Mouse (Mus musculus): ENCODE results near the gene Syngr1. TPM values are rescaled to one million over a fixed set of nuclear protein-coding genes. Genes with fewer than 3 reads are reported as not detected.

Syngr1 gene
- polyA plus RNA-seq, 1 experiment from 2014 or later, result 27.2 TPM

DNA sequence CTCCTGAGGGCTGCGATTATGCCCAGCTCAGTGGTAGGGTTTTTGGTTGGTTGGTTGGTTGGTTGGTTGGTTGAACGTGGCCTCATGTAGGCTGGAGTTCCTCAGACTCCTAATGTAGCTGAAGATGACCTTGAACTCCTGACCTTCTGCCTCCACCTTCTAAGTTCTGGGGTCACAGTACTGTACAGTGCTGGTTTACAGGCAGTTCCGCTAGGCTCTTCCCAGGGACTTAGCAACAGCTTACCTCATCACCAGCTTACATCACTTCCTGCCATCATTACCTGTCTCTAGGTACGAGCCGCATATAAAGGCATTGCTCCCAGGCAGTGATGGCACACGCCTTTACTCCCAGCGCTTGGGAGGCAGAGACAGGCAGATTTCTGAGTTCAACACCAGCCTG lies 33.0 kb upstream of the Syngr1 start:
- Histone ChIP-seq H3K4me1 (replicated peaks) (0 out of 2 replicates have a peak, but pooled peaks cover 4% of the 10 kb centered on the region), H3K9ac (no peak overlapping the region), H3K36me3 (no peaks in the 10 kb centered on the region), H3K27me3 (no peaks in the 10 kb centered on the region), H3K9me3 (no peaks in the 10 kb centered on the region), H3K4me2 (no peak overlapping the region), H3K27ac (replicated peaks) (no peak overlapping the region), H3K4me3 (no peak overlapping the region)
- WGBS, result 92% methylated on average over 7 of the region's 7 CpGs
- no peak for ATAC-seq (ENCODE audit: low read depth)

DNA sequence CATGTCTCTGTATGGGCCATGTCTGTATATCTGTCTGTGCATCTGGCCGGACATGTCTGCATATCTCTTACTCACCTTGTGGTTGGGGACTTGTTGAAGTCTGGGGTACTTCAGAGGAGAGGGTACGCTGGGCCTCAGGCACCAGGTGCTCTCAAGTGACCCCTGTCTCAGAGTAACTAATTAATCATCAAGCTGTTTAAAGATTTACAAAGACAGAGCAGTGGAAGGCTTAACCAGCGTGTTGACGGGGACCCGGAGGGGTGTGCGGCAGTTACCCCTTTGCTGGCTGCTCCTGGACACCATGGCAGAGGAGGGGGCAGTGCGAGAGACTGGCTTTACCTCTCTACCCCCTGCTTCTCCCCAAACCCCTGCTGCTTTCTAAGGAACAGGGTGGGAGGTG lies 31.5 kb upstream of the Syngr1 start:
- no peaks in the 10 kb centered on the region for H3K9me3 ChIP-seq

DNA sequence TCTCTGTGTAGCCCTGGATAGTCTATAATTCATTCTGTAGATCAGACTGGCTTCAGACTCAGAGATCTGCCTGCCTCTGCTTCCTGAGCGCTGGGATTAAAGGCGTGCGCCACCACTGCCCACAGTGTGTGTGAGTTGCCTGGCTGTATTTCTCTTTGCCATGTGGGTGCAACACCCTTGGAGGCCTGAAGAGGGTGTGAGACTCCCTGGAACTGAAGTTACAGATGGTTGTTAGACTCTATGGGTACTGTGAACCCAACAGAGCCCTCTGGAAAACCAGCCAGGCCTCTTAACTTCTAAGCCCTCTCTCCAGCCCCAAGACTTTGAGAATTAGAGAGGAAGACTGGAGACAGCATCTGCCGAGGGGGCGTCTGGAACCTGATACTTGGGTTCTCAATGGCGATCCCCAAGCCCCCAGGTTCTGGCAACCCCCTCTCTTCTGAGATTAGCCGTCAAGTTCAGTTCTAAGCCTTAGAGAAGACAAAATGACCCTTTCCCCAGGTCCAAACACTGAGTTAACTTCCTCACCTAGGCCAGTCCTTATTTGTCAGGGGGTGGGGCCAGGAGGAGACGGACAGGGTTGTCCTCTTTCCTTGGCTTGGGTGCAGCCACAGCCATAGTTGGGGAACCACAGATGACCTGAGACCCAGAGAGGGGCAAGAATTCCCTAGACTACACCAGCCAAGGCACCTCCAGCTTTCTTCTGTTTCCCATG lies 30.6 kb upstream of the Syngr1 start:
- WGBS, result 93% methylated on average over 8 of the region's 8 CpGs
- no peaks in the 10 kb centered on the region for H3K36me3 ChIP-seq
- H3K9me3 ChIP-seq, result no peaks in the 10 kb centered on the region
- no peak overlapping the region for H3K4me3 ChIP-seq
- no peak overlapping the region for H3K27ac ChIP-seq (replicated peaks)
- H3K9ac ChIP-seq, result no peak overlapping the region
- no peak for ATAC-seq (ENCODE audit: low read depth)
- H3K4me2 ChIP-seq, result no peak overlapping the region
- H3K27me3 ChIP-seq, result peaks cover 3% of the 10 kb centered on the region; the same call in 1 of the 2 replicates
- 0 out of 2 replicates have a peak, but pooled peaks cover 5% of the 10 kb centered on the region for H3K4me1 ChIP-seq (replicated peaks)

More for the DNA sequence above, 31.5 kb upstream of the Syngr1 start:
- Histone ChIP-seq H3K36me3 (no peaks in the 10 kb centered on the region), H3K4me3 (no peak overlapping the region), H3K27me3 (peaks cover 3% of the 10 kb centered on the region; the same call in 1 of the 2 replicates), H3K27ac (replicated peaks) (no peak overlapping the region), H3K9ac (no peak overlapping the region), H3K4me2 (no peak overlapping the region), H3K4me1 (replicated peaks) (0 out of 2 replicates have a peak, but pooled peaks cover 5% of the 10 kb centered on the region)
- 80% methylated on average over 7 of the region's 7 CpGs for WGBS
- no peak for ATAC-seq (ENCODE audit: low read depth)

DNA sequence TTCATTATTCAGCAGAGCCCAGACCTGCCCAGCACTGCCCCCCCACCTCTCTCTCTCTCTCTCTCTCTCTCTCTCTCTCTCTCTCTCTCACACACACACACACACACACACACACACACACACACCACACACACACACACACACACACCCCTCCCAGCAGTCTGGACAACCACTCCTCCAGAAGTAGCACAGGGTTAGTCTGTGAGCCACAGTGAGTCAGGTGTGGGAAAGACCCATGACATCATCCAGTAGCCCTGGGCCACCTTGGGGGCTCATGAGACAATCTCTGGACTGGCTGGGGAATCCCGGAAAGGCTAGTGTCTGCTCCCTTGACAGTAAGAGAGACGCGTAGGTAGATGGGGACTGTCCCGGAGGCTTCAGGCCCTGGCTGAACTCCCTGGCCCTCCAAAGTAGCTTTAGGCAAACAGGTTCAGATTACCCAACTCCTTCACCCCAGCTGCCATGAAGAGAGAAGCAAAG lies 30.0 kb upstream of the Syngr1 start:
- Histone ChIP-seq H3K4me2 (no peak overlapping the region), H3K27me3 (peaks cover 3% of the 10 kb centered on the region; the same call in 1 of the 2 replicates), H3K27ac (replicated peaks) (no peak overlapping the region), H3K4me3 (no peak overlapping the region), H3K36me3 (no peaks in the 10 kb centered on the region), H3K4me1 (replicated peaks) (0 out of 2 replicates have a peak, but pooled peaks cover 5% of the 10 kb centered on the region), H3K9me3 (no peaks in the 10 kb centered on the region), H3K9ac (no peak overlapping the region)
- ATAC-seq (ENCODE audit: low read depth), result no peak
- 91% methylated on average over 4 of the region's 4 CpGs for WGBS

DNA sequence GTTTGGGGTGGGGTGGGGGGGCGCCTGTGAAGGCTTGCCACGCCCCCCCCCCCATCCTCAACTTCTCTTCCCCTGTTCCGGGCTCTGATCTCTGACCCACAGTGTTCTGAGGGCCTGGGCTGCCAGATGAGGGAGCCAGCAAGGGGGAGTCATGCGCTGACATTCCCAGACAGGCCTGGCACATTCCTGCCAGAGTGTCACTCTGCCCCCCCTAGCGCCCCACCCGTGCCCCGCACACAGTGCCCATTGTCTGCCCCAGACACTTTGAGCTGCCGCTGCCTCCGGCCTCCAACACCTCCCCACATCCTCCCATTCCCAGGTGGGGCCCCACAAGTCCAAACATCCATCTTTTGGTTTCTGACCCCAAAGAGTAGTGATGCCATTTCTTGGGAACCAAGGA lies 28.8 kb upstream of the Syngr1 start:
- WGBS, result 79% methylated on average over 6 of the region's 9 CpGs
- Histone ChIP-seq H3K9ac (no peak overlapping the region), H3K27ac (replicated peaks) (no peak overlapping the region), H3K36me3 (no peaks in the 10 kb centered on the region), H3K4me3 (no peak overlapping the region), H3K27me3 (peaks cover 3% of the 10 kb centered on the region; the same call in 1 of the 2 replicates), H3K9me3 (no peaks in the 10 kb centered on the region), H3K4me1 (replicated peaks) (0 out of 2 replicates have a peak, but pooled peaks cover 7% of the 10 kb centered on the region), H3K4me2 (no peak overlapping the region)
- no peak for ATAC-seq (ENCODE audit: low read depth)

DNA sequence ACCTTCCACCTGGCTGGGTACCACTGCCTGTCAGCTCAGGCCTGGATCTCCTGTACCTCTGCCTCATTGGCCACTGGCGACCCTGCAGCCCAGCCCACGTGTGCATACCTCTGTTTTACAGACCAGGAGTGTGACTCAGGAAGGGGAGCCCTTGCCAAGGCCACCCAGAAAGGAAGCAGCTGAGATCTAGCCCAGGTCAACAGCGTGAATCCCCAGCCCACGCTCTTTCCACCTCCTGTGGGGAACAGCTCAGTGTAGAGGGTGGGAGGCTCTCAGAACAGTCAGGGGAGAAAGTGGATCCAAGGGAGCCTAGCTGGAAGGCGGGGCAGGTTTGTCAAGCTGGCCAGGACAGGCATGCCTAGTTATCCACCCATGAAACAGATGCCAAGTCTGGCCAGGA lies 28.3 kb upstream of the Syngr1 start:
- Histone ChIP-seq H3K4me2 (no peak overlapping the region), H3K36me3 (no peaks in the 10 kb centered on the region), H3K4me1 (replicated peaks) (0 out of 2 replicates have a peak, but pooled peaks cover 8% of the 10 kb centered on the region), H3K27me3 (peaks cover 3% of the 10 kb centered on the region; the same call in 1 of the 2 replicates), H3K4me3 (no peak overlapping the region), H3K27ac (replicated peaks) (no peak overlapping the region), H3K9me3 (no peaks in the 10 kb centered on the region), H3K9ac (no peak overlapping the region)
- no peak for ATAC-seq (ENCODE audit: low read depth)
- 42% methylated on average over 5 of the region's 5 CpGs for WGBS

DNA sequence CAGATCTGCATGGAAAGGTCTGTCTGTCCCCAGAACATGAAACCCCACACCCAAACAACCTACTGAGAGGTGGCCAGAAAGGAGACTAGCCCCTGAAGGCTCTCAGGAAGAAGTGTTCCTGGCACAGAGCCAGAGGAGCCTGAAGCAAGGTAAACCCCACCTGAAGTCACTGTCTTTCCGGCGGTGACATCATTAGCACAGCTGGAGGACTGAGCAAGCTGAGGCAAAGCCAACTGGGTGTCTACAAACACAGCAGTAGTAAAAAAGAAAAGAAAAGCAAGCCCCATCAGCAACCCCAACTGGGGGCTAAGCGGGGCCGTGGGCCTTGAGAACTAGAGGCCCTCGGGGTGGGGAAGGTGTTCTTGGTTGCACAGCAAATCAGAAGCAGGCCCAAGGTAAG lies 26.2 kb upstream of the Syngr1 start:
- H3K27me3 ChIP-seq, result peaks cover 3% of the 10 kb centered on the region; the same call in 1 of the 2 replicates
- H3K9ac ChIP-seq, result no peak overlapping the region
- 0 out of 2 replicates have a peak, but pooled peaks cover 8% of the 10 kb centered on the region for H3K4me1 ChIP-seq (replicated peaks)
- 70% methylated on average over 5 of the region's 5 CpGs for WGBS
- no peak overlapping the region for H3K4me2 ChIP-seq
- ATAC-seq (ENCODE audit: low read depth), result no peak
- H3K27ac ChIP-seq (replicated peaks), result no peak overlapping the region
- H3K36me3 ChIP-seq, result no peaks in the 10 kb centered on the region
- no peaks in the 10 kb centered on the region for H3K9me3 ChIP-seq
- no peak overlapping the region for H3K4me3 ChIP-seq

DNA sequence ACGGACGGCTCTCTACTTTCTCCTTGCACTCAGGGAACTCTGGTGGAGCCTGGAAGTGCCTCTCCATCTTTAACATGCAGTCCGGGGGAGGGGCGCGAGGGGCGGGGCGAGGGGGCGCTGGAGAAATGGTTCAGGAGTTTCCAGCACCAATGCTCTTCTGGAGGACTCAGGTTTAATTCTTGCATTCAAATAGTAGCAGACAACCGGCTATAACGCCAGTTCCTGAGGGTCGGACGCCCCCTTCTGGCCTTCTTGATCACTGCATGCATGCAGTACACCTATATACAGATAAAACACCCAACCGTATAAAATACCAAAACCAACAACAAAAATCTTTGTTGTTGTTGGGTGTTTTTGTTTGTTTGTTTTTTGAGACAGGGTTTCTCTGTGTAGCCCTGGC lies 25.7 kb upstream of the Syngr1 start:
- Histone ChIP-seq H3K4me2 (no peak overlapping the region), H3K9ac (no peak overlapping the region), H3K4me1 (replicated peaks) (peaks cover 8% of the 10 kb centered on the region; the same call in 1 of the 2 replicates), H3K4me3 (no peak overlapping the region), H3K9me3 (no peaks in the 10 kb centered on the region), H3K36me3 (no peaks in the 10 kb centered on the region), H3K27me3 (peaks cover 3% of the 10 kb centered on the region; the same call in 1 of the 2 replicates), H3K27ac (replicated peaks) (no peak overlapping the region)
- WGBS, result 16% methylated on average over 13 of the region's 13 CpGs
- ATAC-seq (ENCODE audit: low read depth), result no peak

DNA sequence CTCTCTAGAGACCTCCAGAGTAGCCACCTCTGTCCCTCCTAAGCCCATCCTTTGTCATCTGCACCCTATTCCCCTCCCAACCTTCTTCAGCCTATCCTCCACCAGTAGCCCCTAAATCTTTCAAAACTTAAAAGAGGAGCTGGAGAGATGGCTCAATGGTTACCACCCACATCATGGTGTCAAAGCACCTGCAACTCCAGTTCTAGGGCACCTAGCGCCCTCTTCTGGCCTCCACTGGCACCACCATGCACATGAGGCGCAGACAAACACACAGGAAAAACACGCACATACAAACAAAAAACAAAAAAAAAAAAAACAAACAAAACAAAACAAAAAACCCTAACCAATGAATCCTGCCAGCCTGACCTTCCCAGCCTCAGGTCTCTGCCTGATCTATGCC lies 24.6 kb upstream of the Syngr1 start:
- no peak overlapping the region for H3K4me3 ChIP-seq
- no peak overlapping the region for H3K4me2 ChIP-seq
- no peaks in the 10 kb centered on the region for H3K9me3 ChIP-seq
- H3K27me3 ChIP-seq, result peaks cover 3% of the 10 kb centered on the region; the same call in 1 of the 2 replicates
- peaks cover 8% of the 10 kb centered on the region; the same call in 1 of the 2 replicates for H3K4me1 ChIP-seq (replicated peaks)
- H3K27ac ChIP-seq (replicated peaks), result no peak overlapping the region
- WGBS, result 59% methylated on average over 3 of the region's 3 CpGs
- ATAC-seq (ENCODE audit: low read depth), result no peak
- H3K36me3 ChIP-seq, result no peaks in the 10 kb centered on the region
- H3K9ac ChIP-seq, result no peak overlapping the region

DNA sequence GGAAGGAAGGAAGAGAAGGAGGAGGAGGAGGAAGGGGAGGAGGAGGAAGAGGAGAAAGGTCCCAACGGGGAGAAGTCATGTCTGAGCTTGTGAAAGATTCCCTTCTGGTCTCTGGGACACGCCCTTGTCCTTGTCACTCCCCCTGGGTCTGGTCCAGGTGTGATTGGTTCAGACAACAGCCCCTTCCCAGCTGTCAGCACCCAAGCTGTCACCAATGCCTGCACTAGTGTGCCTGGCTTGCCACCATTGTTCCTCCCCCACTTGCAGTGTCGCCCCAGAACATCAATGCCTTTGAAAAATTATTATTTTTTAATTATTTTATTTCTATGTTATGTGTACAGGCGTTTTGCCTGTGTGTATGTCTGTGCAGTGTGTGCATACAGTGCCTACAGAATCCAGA lies 22.0 kb upstream of the Syngr1 start:
- Histone ChIP-seq H3K36me3 (no peaks in the 10 kb centered on the region), H3K4me3 (no peak overlapping the region), H3K4me2 (no peak overlapping the region), H3K9me3 (no peaks in the 10 kb centered on the region), H3K9ac (no peak overlapping the region), H3K27me3 (no peaks in the 10 kb centered on the region), H3K4me1 (replicated peaks) (peaks cover 3% of the 10 kb centered on the region; the same call in 1 of the 2 replicates), H3K27ac (replicated peaks) (no peak overlapping the region)
- ATAC-seq (ENCODE audit: low read depth), result no peak
- whole genome bisulfite sequencing, result 67% methylated on average over 4 of the region's 4 CpGs

DNA sequence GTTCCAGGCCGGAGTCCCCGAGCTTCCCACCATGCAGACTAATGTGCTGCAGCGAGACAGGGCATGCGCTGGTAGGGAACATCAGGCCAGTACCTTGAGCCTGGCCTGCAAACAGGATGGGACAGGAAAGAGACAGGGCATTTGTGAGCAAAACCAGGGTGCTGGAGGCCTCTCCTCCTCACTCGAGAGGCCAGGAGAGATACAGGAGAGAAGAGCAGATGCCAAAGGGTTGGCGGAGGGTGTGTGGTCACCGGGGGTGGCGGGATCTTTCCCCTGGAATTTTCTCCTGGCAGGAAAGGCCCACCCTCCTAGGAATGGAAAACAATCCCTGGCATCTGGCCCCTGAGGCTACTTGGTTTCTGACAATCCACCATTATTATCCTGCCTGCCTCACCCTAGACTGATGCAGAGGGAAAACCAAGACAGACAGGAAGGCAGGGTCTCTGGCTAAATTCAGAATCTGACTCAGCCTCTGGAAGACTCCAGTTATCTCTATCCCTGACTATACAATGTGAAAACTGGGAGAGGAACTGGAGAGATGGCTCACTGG lies 21.0 kb upstream of the Syngr1 start:
- H3K4me3 ChIP-seq, result no peak overlapping the region
- ATAC-seq (ENCODE audit: low read depth), result no peak
- H3K27me3 ChIP-seq, result no peaks in the 10 kb centered on the region
- H3K9me3 ChIP-seq, result no peaks in the 10 kb centered on the region
- H3K4me1 ChIP-seq (replicated peaks), result peaks cover 3% of the 10 kb centered on the region; the same call in 1 of the 2 replicates
- no peak overlapping the region for H3K4me2 ChIP-seq
- no peak overlapping the region for H3K27ac ChIP-seq (replicated peaks)
- H3K36me3 ChIP-seq, result no peaks in the 10 kb centered on the region
- 65% methylated on average over 8 of the region's 8 CpGs for WGBS
- H3K9ac ChIP-seq, result no peak overlapping the region

DNA sequence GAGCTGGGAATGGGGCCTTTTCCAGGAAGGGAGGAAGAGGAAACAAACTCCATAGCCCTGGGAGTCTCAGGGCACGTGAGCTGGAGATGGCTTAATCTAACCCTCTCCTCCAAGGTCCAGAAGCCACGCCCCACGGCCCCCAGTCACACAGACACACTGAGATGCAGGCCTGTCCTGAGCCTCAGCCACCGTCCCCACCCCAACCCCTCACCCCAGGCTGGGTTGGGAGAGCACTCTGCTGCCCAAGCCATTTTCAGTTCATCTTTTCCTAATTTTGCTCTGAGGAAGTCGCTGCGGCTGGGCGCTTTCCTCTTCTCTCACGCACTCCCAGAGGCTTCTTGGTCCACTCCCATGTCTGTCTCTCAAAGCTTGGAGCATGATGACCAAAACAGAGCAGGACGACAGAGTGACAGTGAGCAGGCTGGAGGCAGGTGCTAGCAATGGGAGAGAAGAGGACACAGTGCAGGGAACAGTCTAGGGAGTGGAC lies 19.1 kb upstream of the Syngr1 start:
- peaks cover 2% of the 10 kb centered on the region for H3K36me3 ChIP-seq
- no peak overlapping the region for H3K4me2 ChIP-seq
- no peak overlapping the region for H3K27ac ChIP-seq (replicated peaks)
- 47% methylated on average over 9 of the region's 9 CpGs for WGBS
- H3K4me3 ChIP-seq, result no peak overlapping the region
- H3K9ac ChIP-seq, result no peak overlapping the region
- no peak for ATAC-seq (ENCODE audit: low read depth)
- H3K9me3 ChIP-seq, result no peaks in the 10 kb centered on the region
- H3K4me1 ChIP-seq (replicated peaks), result peaks cover 3% of the 10 kb centered on the region; the same call in 1 of the 2 replicates
- H3K27me3 ChIP-seq, result no peaks in the 10 kb centered on the region

Measured in neural tube, embryonic 13.5 days (tissue).